Mouse (Mus musculus): ENCODE results near the gene Smim14. TPM values are rescaled to one million over a fixed set of nuclear protein-coding genes. Genes with fewer than 3 reads are reported as not detected.

The Smim14 gene
- polyA plus RNA-seq, 1 experiment from 2014 or later = 230 TPM

DNA sequence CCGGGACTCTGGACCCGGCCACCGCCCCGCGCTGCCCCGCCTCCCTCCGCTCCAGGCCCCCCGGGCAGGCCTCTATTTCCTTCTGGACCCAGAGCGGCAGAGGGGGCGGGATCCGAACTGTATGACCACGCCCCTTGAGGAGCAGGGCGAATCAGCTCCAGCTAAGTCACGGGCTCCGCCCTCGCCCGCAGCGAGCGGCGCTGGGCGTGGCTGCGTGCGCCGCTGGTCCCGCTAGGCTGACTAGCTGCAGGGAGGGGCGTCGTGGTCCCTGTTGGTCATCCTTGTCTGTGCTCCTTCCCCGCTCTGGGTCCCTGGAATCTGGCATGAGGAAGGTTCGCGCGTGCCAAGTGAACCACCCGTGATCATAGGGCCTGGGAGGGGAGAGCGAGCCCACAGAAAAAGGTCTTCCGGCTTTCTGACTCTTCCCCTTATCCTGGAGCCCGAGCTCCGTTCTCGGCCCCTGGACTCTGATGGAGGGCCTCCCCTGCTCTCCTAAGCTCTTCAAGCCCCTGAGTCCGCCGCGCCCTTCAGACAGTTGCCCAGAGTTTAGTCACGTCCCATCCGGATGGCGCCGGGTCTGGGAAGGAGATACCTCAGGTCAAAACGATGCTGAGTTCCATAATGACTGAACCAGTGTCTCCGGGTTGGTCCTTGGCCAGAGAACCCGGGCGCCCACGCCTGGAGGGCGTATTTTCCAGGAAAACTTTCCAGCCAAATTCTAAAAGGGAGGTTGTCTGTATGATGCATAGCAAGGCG, 101.0 kb downstream of the Smim14 start, which contains the start of gene Ugdh:
Gene Ugdh, minus strand, starts transcription at position 144 of the 756 bp plus-strand sequence.
- peak within 1 kb of the TSS; percentile 68 for H3K27ac ChIP-seq (ENCODE audit: low read depth, low read length)
- under 1% methylated on average over 48 of the region's 51 CpGs for WGBS
- H3K9me3 ChIP-seq (ENCODE audit: control insufficient read depth, low read length) = no peaks in the 10 kb centered on the region
- H3K27me3 ChIP-seq (ENCODE audit: control insufficient read depth, insufficient read depth, low read length) = no peaks in the 10 kb centered on the region
- no peaks in the 10 kb centered on the region for H3K36me3 ChIP-seq (ENCODE audit: control insufficient read depth, insufficient read depth, low read length)
- ATAC-seq (ENCODE audit: low read depth) = peak; percentile 98
- peak within 1 kb of the TSS; percentile 94 for H3K4me2 ChIP-seq (ENCODE audit: low read depth, low read length)
- peaks cover 5% of the 10 kb centered on the region for H3K4me1 ChIP-seq (ENCODE audit: control insufficient read depth, insufficient read depth, low read length)
- H3K9ac ChIP-seq (replicated peaks; ENCODE audit: low read depth, low read length) = peak within 1 kb of the TSS; percentile 66
- peak within 1 kb of the TSS; percentile 86 for H3K4me3 ChIP-seq (ENCODE audit: low read depth, low read length)

DNA sequence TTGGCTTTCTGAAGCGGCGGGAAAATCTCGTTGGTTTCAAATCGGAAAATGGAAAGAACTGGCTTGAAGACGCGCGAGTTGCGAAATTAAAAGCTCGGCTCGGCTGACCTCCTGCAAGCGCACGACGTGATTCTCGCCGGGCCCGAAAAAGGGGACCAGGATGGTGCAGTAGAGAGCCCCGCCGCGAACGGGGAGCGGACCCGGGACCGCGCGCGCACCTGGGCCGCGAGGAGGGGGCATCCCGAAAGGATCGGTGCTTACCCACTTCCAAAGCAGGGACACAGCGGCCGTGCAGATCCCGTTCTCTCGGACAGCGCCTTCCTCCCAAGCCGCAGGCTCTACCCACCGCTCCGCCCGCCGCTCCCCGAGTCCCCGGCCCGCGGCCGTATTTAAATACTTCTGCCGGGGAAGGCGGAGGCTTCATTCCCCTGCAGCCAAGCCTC, 101.6 kb downstream of the Smim14 start:
- H3K27ac ChIP-seq (ENCODE audit: low read depth, low read length) = peak overlapping the region; percentile 68
- 0% methylated on average over 38 of the region's 47 CpGs for WGBS
- peak overlapping the region; percentile 94 for H3K4me2 ChIP-seq (ENCODE audit: low read depth, low read length)
- peak; percentile 72; the same call in 1 of the 2 replicates for ATAC-seq (ENCODE audit: low read depth)
- no peaks in the 10 kb centered on the region for H3K36me3 ChIP-seq (ENCODE audit: control insufficient read depth, insufficient read depth, low read length)
- peak overlapping the region; percentile 86 for H3K4me3 ChIP-seq (ENCODE audit: low read depth, low read length)
- H3K27me3 ChIP-seq (ENCODE audit: control insufficient read depth, insufficient read depth, low read length) = no peaks in the 10 kb centered on the region
- peaks cover 5% of the 10 kb centered on the region for H3K4me1 ChIP-seq (ENCODE audit: control insufficient read depth, insufficient read depth, low read length)
- H3K9me3 ChIP-seq (ENCODE audit: control insufficient read depth, low read length) = no peaks in the 10 kb centered on the region
- H3K9ac ChIP-seq (replicated peaks; ENCODE audit: low read depth, low read length) = peak overlapping the region; percentile 66

DNA sequence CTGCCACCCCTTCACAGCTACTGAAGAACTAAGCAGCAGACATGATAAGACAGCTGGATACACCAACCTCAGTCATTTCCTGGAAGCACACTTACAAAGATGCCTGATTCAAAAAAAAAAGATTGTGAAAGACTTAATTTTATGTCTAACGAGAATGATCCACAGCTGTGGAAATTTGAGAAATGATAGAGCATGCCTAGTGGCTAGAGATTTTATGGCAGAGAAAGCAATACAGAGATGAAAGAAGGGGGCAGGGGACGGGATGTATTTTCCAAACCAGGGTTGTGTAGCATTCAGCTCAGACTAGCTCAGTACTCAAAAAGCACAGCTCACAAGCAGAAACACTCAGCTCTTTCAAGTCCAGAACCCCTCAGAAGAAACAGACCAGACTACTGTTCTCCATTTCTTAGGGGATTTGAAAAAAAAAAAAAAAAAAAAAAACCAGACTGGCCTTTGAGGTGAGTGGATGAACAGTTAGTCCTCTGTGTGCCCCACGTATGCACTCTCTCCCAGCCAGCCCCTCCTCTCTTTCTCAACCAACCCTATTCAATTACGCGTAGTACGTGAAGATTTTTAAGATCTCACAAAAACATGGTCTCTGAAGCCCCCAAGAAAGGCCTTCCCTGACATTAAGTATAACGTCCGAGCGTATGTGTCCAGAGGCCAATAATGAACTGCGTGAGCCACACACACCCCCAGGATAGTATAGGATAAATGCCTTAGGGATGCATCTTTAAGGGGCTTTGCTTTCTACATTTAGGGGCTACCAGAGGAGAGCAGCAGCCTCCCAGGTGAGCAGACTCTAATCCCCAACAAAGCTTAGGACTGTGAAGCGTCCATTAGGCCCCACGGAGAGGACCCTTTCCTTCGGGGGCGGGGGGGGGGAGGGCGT, 102.3 kb downstream of the Smim14 start:
- Histone ChIP-seq H3K36me3 (ENCODE audit: control insufficient read depth, insufficient read depth, low read length) (no peaks in the 10 kb centered on the region), H3K4me1 (ENCODE audit: control insufficient read depth, insufficient read depth, low read length) (peaks cover 5% of the 10 kb centered on the region), H3K27me3 (ENCODE audit: control insufficient read depth, insufficient read depth, low read length) (no peaks in the 10 kb centered on the region), H3K27ac (ENCODE audit: low read depth, low read length) (peak overlapping the region; percentile 68), H3K9ac (replicated peaks; ENCODE audit: low read depth, low read length) (peak overlapping the region; percentile 66), H3K4me2 (ENCODE audit: low read depth, low read length) (peak overlapping the region; percentile 94), H3K9me3 (ENCODE audit: control insufficient read depth, low read length) (no peaks in the 10 kb centered on the region), H3K4me3 (ENCODE audit: low read depth, low read length) (peak overlapping the region; percentile 86)
- 3% methylated on average over 15 of the region's 15 CpGs for WGBS
- ATAC-seq (ENCODE audit: low read depth) = peak; percentile 15

DNA sequence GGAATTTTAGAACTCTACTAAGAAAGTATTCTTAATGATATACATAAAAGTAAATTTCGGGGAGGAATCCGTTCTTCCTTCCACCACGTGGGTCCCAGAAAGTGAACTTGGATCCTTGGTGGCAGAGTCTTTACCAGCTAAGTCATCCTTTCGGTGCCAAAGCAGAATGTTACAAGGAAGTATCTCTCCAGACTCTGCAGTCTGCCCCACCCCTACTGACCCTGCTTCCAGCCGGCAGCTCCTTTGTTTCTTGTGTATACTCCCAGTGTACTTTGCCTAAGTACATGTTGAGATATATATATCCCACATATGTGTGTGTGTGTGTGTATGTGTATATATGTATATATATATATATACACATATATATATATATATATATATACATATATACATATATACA, 107.5 kb downstream of the Smim14 start:
- ATAC-seq (ENCODE audit: low read depth) = no peak
- Histone ChIP-seq H3K27me3 (ENCODE audit: control insufficient read depth, insufficient read depth, low read length) (no peaks in the 10 kb centered on the region), H3K9me3 (ENCODE audit: control insufficient read depth, low read length) (no peaks in the 10 kb centered on the region), H3K27ac (ENCODE audit: low read depth, low read length) (no peak overlapping the region), H3K4me2 (ENCODE audit: low read depth, low read length) (no peak overlapping the region), H3K4me1 (ENCODE audit: control insufficient read depth, insufficient read depth, low read length) (peaks cover 5% of the 10 kb centered on the region), H3K4me3 (ENCODE audit: low read depth, low read length) (no peak overlapping the region), H3K36me3 (ENCODE audit: control insufficient read depth, insufficient read depth, low read length) (no peaks in the 10 kb centered on the region), H3K9ac (replicated peaks; ENCODE audit: low read depth, low read length) (no peak overlapping the region)
- 92% methylated on average over 5 of the region's 5 CpGs for whole genome bisulfite sequencing

DNA sequence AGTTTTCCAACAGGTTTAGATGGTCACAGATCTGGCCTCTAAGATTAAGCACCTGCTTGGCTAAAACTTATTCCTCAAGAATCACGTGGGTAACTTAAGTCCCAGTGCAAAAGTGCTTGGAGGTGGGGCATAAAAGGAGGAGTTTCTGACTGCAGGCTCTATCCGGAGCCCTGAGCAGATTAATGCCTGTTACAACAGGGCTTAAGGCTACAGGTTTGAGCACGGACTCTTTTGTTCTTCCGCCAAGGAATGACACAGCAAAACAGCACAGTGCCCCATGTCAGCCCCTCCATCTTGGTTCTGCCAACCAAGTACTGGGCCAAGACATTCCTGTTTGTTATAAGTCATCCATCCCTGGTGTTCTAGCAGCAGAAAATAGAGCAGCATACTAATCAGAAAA, 108.7 kb downstream of the Smim14 start:
- H3K9me3 ChIP-seq (ENCODE audit: control insufficient read depth, low read length) = no peaks in the 10 kb centered on the region
- H3K4me3 ChIP-seq (ENCODE audit: low read depth, low read length) = no peak overlapping the region
- WGBS = 52% methylated on average over 4 of the region's 4 CpGs

DNA sequence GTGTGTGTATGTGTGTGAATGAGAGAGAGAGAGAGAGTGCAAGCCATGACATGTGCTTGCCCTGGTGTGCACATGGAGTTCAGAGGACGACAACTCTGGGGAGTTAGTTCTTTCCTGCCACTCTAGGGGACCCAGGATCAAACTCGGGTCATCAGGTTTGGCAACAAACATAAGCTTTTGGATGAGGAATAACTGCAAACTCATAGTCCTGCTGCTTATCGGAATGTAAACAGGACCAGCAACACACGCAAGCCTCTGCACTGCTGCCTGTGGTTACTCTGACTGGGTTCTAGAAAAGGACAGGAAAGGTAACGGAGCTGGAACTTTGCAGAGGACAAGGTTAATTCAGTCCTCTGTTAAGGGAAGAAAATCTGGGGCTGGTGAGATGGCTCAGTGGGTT, 111.7 kb downstream of the Smim14 start:
- no peak for ATAC-seq (ENCODE audit: low read depth)
- peaks cover 13% of the 10 kb centered on the region; the same call in 1 of the 2 replicates for H3K36me3 ChIP-seq (ENCODE audit: control insufficient read depth, insufficient read depth, low read length)
- WGBS = 95% methylated on average over 5 of the region's 5 CpGs

More for the DNA sequence above, 108.7 kb downstream of the Smim14 start:
- ATAC-seq (ENCODE audit: low read depth) = no peak
- Histone ChIP-seq H3K9ac (replicated peaks; ENCODE audit: low read depth, low read length) (no peak overlapping the region), H3K4me1 (ENCODE audit: control insufficient read depth, insufficient read depth, low read length) (no peaks in the 10 kb centered on the region), H3K27ac (ENCODE audit: low read depth, low read length) (no peak overlapping the region), H3K27me3 (ENCODE audit: control insufficient read depth, insufficient read depth, low read length) (no peaks in the 10 kb centered on the region), H3K4me2 (ENCODE audit: low read depth, low read length) (no peak overlapping the region), H3K36me3 (ENCODE audit: control insufficient read depth, insufficient read depth, low read length) (no peaks in the 10 kb centered on the region)

DNA sequence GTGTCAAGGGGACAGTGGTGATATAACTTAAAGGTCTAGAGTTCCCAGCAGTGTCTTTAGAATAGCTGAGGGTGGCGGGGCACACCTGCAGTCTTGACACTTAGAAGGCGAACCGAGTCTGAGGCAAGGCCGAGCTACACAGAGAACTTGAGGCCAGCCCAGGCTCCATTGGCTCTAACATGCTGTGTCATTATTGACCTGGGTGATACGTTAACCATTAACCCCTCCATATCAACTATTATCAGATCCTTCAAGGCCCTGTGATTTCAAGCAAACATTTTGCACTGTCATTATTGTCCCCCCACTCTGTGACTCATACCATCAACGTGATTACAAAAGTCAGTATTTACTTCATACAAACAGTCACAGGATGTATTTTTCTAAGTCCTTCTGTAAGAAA, 112.8 kb downstream of the Smim14 start:
- H3K4me1 ChIP-seq (ENCODE audit: control insufficient read depth, insufficient read depth, low read length) = no peaks in the 10 kb centered on the region
- H3K9me3 ChIP-seq (ENCODE audit: control insufficient read depth, low read length) = no peaks in the 10 kb centered on the region
- peaks cover 13% of the 10 kb centered on the region; the same call in 1 of the 2 replicates for H3K36me3 ChIP-seq (ENCODE audit: control insufficient read depth, insufficient read depth, low read length)
- H3K4me2 ChIP-seq (ENCODE audit: low read depth, low read length) = no peak overlapping the region
- H3K9ac ChIP-seq (replicated peaks; ENCODE audit: low read depth, low read length) = no peak overlapping the region
- ATAC-seq (ENCODE audit: low read depth) = no peak
- H3K4me3 ChIP-seq (ENCODE audit: low read depth, low read length) = no peak overlapping the region
- H3K27me3 ChIP-seq (ENCODE audit: control insufficient read depth, insufficient read depth, low read length) = no peaks in the 10 kb centered on the region
- WGBS = 93% methylated on average over 6 of the region's 6 CpGs
- no peak overlapping the region for H3K27ac ChIP-seq (ENCODE audit: low read depth, low read length)

More for the DNA sequence above, 111.7 kb downstream of the Smim14 start:
- H3K27me3 ChIP-seq (ENCODE audit: control insufficient read depth, insufficient read depth, low read length) = no peaks in the 10 kb centered on the region
- H3K4me1 ChIP-seq (ENCODE audit: control insufficient read depth, insufficient read depth, low read length) = no peaks in the 10 kb centered on the region
- H3K4me3 ChIP-seq (ENCODE audit: low read depth, low read length) = no peak overlapping the region
- H3K4me2 ChIP-seq (ENCODE audit: low read depth, low read length) = no peak overlapping the region
- H3K9me3 ChIP-seq (ENCODE audit: control insufficient read depth, low read length) = no peaks in the 10 kb centered on the region
- no peak overlapping the region for H3K27ac ChIP-seq (ENCODE audit: low read depth, low read length)
- no peak overlapping the region for H3K9ac ChIP-seq (replicated peaks; ENCODE audit: low read depth, low read length)

DNA sequence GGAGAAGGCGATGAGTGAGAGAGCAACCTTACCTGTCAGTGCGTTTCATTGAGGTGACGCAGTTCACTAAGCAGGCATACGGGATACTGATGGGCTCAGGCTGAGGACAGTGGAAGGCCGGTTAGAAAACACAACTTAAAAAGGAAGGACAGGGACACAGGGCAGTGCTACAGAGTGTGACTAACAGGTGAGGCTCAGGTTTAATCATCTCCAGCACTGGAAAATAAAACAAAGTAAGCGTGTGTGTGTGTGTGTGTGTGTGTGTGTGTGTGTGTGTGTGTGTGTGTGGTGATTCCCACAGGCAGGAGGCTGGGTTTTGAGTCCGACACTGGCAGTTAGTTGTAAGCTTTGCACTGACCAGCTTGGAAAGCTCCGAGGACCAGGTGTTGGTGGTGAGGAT, 114.2 kb downstream of the Smim14 start:
- no peak overlapping the region for H3K4me3 ChIP-seq (ENCODE audit: low read depth, low read length)
- no peak overlapping the region for H3K27ac ChIP-seq (ENCODE audit: low read depth, low read length)
- ATAC-seq (ENCODE audit: low read depth) = no peak
- H3K36me3 ChIP-seq (ENCODE audit: control insufficient read depth, insufficient read depth, low read length) = peaks cover 19% of the 10 kb centered on the region
- no peaks in the 10 kb centered on the region for H3K9me3 ChIP-seq (ENCODE audit: control insufficient read depth, low read length)
- WGBS = 94% methylated on average over 8 of the region's 8 CpGs
- H3K4me1 ChIP-seq (ENCODE audit: control insufficient read depth, insufficient read depth, low read length) = no peaks in the 10 kb centered on the region
- no peak overlapping the region for H3K4me2 ChIP-seq (ENCODE audit: low read depth, low read length)
- no peaks in the 10 kb centered on the region for H3K27me3 ChIP-seq (ENCODE audit: control insufficient read depth, insufficient read depth, low read length)
- H3K9ac ChIP-seq (replicated peaks; ENCODE audit: low read depth, low read length) = no peak overlapping the region

DNA sequence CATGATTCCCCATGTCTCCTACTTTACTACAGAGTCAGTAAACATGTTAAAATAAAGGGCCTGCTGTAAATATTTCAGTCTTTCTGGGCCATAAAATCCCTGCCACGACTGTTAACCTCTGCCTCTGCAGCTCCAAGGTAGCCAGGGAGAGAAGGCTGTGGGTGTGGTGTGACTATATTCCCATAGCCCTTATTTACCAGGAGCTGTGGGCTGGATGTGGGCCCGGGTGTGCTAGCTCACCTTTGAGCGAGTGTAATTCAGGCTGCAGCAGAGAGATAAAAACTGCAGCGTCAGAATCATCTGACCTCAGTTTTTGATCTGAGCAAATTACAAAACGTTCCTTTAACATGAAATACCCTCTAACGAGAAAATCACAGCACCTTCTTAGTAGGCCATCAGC, 116.2 kb downstream of the Smim14 start:
- no peaks in the 10 kb centered on the region for H3K4me1 ChIP-seq (ENCODE audit: control insufficient read depth, insufficient read depth, low read length)
- H3K4me2 ChIP-seq (ENCODE audit: low read depth, low read length) = no peak overlapping the region
- ATAC-seq (ENCODE audit: low read depth) = no peak
- H3K27ac ChIP-seq (ENCODE audit: low read depth, low read length) = no peak overlapping the region
- WGBS = 72% methylated on average over 6 of the region's 6 CpGs
- H3K36me3 ChIP-seq (ENCODE audit: control insufficient read depth, insufficient read depth, low read length) = peaks cover 39% of the 10 kb centered on the region
- H3K4me3 ChIP-seq (ENCODE audit: low read depth, low read length) = no peak overlapping the region
- H3K9me3 ChIP-seq (ENCODE audit: control insufficient read depth, low read length) = no peaks in the 10 kb centered on the region
- no peak overlapping the region for H3K9ac ChIP-seq (replicated peaks; ENCODE audit: low read depth, low read length)
- H3K27me3 ChIP-seq (ENCODE audit: control insufficient read depth, insufficient read depth, low read length) = no peaks in the 10 kb centered on the region

All from neural tube, embryonic 14.5 days (tissue).